Mouse (Mus musculus): Measurements from ENCODE around the gene Mfsd14a.

Mfsd14a gene

DNA sequence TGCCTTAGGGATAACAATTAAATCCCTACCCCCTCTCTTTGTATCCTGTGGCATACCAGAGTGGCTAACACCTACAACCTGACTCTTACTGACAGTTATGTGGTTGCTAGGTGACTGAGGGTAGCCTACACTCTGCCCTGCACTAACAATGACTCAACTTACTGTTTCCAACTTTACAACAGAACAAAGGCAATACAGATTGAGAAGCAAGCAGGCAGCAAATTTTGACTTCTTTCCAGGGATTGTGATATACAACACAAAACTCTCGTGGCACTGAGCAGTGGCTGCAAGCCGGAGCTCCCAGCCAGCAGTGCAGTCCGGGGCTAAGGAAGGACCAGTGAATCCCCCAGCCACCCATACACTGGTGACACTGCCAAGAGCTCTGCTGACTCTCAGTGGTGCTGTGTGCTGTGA is 10.4 kb downstream of the Mfsd14a start:
- in situ Hi-C loops (cut with MboI), result no loop called here

DNA sequence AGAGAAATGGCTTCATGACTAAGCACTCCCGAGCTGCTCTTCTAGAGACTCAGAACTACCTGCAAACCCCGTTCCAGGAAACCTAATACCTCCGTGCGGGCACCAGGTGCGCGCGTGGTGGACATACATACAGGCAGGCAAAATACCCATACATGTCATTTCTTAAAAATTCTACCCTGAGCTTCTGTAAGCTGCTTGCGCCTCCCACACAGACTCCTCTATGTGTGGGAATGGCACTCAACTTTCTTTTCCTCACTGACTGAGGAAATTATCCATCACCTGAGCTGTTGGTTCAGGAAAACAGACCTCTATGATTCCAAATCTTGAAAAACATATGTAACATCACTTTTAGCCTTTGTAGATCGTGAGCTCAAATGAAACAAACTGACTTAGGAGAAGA is 11.8 kb downstream of the Mfsd14a start:
- in situ Hi-C loops (cut with MboI), result no loop called here

DNA sequence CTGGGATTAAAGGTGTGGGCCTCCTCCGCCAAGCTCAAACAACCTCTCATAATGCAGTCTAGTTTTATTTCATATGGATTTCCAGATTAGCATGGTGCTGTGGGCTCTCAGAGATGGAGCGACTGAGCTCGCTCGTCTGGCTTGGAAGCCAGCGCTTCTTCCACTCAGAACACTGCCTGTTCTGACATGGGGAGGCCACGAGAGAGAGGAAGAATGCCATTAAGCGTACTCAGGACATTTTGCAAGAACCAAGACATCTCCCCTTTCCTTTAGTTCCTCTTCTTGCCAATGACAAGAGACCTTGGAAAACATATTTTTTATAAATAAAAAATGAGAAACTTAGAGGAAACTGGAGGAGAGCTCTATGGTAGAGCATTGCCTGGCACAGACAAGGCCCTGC is 13.7 kb downstream of the Mfsd14a start:
- in situ Hi-C loops (cut with MboI), result no loop called here

DNA sequence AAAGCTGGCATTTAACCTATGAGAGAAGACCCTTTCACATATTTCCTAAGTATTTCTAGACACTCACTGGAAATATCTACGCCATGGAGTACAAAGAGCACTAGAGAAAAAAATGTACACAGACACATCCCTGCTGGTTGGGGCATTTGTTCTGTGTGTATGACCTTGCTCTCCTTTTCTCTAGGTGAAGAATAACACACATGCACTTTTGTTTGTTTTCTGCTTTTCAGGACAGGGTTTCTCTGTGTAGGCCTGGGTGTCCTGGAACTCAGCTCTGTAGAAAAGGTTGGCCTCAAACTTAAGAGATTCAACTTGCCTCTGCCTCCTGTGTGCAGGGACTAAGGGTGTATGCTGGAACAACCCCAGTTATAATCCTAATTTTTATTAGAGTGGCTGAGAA is 16.1 kb downstream of the Mfsd14a start:
- in situ Hi-C loops (cut with MboI), result no loop called here

DNA sequence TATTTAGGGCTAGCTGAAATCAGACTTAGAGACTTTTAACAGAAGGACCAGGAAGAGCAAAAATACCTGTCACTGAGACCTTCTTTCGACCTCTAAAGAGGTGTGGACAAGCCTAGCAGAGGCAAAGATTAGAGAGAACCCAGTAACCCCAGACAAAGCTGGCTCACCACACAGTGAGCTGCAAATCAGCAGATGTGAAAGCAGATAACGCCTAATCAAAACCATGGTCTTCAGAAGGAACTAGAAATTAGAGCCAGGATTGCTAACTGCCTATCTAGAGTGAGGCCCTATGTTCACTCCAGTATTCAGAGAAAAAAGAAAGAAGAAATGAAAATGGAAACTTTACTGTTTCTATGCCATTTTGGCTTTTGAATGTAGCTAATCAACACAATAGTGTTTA is 20.1 kb downstream of the Mfsd14a start:
- in situ Hi-C loops (cut with MboI), result no loop called here

DNA sequence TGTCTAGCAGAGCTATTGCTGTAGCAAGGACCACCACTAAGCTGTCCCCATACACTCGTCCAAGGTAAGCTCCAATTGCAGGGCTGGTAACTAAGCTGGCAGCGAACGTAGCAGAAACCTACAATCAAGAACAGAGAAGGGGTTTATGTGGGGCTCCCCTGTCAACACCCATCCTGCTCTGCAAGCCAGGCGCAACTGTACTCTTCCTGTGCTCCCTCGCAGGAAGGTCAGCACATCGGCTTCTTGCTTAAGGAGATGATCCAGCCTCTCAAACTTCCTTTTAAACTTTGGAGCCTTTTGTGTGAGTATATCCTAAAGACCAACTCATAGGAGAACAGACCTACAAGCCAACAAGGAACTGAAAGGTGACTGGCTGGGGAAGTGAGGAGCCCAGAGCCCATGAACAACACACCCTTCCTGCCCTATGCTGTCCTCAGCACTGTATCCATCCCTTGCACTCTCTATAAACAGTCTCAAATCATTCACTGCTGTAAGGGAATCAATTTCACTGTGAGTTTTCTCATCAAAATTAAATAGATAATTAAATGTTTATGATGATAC is 20.6 kb downstream of the Mfsd14a start:
- in situ Hi-C loops (cut with MboI), result no loop called here

DNA sequence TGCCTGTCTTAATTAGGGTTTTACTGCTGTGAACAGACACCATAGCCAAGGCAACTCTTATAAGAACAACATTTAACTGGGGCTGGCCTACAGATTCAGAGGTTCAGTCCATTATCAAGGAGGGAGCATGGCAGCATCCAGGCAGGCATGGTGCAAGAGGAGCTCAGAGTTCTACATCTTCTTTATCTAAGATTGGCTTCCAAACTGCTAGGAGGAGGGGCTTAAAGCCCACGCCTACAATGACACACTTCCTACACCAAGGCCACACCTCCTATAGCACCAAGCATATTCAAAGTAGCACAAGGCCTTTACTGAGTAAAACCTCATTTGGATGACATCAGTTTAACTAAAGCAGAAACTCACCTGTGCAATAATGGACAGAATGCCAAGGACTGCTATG is 22.5 kb downstream of the Mfsd14a start:
- in situ Hi-C loops (cut with MboI), result no loop called here

DNA sequence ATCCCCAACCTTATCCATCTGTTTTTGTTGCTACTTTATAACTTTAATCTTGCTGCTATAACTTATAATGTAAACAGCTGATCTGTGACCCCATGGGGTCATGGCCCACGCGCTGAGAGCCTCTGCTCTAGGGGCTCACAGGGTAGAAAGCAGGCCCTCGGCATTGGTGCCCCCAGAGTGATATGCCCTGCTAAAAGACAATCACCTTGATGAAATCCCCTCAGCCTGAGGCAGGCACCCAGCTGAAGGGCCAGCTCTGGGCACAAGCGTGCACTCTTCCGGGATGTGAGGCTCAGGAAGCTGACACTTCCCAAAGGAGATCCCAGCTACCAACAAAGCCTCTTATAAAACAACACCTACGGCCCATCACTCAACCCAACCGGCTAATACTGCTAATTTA is 23.9 kb downstream of the Mfsd14a start:
- in situ Hi-C loops (cut with MboI), result no loop called here

DNA sequence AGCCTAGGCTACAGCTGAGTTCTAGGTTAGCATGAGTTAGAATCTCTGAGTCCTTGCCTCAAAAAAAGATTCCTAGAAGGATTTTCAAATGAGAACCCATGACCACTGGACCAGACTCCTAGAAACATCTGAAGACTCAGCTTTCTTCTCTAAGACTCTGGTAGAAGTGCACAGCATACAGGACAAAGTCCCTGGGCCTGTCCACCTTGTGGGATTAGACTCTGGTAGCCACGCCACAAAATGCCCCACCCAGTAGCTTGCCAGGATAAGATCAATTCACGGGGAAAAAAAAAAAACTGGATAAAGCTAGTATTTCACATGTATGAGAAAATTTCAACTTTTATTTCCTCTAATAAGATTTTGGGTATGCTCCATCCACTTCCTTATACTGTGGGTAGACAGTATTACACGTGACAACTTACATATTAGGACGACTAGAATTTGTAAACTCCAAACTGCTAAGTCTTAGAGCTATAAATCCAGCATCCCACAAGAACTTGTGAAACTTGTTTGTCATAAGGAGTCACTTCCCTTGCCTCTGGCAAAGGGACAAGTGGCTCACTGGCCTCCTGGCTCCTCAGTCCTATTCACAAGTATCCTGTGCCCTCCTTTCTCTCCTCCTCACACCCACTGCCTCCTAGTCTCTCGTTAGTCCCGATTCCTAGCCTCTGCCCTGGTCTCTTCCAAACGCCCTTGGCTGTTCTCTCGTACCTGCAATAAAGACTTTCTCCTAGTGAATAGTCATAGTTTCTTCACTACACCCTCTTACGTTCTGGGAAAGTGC is 24.6 kb downstream of the Mfsd14a start:
- in situ Hi-C loops (cut with MboI), result no loop called here

DNA sequence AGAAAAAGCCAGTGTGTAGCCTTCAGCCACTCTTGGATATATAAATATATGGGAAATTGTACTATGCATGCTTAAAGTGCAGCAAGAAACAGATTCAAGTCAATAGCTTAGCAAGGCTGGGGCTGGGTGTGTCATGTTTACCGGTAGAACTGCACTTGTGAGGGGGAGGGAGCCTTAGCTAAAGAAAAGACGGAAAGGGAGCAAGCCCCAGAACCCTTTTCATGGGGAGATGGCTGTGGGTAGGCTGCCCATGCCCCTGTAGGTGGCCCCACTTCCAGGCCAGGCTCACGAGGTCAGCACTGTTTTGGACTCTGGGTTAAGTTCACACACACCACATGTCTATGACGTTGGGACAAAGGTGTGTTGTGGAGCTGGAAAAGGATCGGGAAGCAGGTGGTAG is 26.7 kb downstream of the Mfsd14a start:
- in situ Hi-C loops (cut with MboI), result no loop called here

DNA sequence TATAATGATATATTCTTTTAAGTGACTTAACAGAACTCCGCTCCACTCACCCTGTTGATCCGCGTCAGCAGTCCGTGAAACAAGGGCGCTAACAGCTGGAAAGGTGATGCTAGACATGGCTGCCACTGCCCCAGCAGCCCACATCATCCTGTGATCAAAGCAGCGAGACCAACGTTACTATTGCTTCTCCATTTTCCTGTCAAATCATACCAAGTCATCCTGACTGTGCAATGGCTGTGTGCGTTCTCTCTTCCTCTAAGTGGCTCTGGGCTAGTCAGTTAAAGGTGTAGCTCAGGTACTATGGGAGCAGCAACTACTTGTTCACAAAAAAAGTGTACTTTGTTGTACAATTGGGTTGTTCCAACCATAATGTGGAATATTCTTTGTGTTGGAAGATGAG is 27.6 kb downstream of the Mfsd14a start:
- in situ Hi-C loops (cut with MboI), result no loop called here

DNA sequence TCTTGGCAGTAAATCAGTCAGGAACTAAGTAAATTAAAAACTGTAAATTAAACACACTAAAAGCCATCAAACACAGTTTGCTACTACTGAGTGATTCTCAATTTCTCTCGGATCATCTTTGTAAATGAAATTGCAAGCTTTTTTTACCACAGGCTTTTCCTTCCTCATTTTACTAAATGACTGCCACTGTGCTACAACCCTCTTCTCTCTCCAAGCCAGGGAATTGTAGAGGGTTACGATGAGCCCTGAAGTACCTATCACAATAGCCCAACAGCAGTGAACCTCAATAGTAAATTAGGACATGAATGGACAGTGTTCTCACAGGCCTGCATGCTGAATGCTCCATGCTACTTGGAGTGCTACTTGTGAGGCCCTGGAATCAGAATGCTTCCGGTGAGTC is 28.4 kb downstream of the Mfsd14a start:
- in situ Hi-C loops (cut with MboI), result no loop called here

DNA sequence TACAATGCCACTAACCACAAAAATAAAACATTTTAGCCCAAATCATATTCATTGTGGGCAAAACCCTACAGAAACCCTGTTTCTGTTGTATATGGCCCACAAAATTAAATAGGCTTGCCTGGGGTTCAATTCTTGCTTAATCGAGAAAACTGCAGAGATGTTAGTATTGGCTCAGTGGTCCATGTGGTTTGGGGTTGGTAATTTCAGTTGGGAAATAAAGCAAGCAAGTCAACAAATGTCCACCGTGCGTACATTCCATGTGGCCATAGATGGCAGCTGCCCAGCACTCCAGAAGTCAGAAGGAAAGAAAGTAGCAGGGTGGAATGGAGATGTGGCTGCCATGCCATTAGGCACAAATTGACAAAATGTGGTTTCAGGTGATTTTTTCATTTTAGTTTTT is 29.5 kb downstream of the Mfsd14a start:
- in situ Hi-C loops (cut with MboI), result no loop called here

DNA sequence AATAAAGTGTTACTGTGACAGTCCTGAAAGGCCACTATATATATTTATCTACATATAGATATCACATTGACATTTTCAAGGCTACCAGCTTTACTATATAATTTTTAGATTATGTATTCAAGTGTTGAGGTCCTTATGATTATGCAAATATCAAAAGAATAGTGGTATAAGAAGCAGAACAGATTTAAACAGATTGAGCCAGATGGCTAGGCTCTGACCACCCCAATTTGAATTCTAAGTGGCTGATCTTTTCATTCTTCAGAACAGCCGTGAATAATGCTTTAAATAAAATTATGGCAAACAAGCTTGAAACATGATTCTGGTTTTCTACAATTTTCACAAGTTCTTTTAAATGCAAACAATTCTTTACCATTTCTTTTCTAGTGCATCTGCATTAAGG is 31.0 kb downstream of the Mfsd14a start:
- in situ Hi-C loops (cut with MboI), result no loop called here

DNA sequence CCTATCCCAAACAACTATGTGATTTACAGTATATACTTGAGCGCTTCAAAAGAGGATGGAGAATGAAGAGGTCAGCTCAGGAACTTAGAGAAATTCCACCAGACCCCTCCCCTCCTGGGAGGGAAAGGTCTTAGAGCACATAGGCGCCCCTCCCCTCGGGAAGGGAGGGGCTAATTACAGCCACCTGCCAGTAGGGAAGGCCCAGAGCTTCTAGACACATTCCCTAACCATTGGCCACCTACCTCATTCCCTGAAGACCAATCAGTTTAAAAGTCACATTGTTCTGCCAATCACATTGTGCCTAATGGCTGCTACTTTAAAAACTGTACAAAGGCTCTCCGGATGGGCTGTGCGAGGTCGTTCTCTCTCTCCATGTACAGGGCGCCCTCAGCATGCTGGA is 39.8 kb downstream of the Mfsd14a start:
- in situ Hi-C loops (cut with MboI), result no loop called here

DNA sequence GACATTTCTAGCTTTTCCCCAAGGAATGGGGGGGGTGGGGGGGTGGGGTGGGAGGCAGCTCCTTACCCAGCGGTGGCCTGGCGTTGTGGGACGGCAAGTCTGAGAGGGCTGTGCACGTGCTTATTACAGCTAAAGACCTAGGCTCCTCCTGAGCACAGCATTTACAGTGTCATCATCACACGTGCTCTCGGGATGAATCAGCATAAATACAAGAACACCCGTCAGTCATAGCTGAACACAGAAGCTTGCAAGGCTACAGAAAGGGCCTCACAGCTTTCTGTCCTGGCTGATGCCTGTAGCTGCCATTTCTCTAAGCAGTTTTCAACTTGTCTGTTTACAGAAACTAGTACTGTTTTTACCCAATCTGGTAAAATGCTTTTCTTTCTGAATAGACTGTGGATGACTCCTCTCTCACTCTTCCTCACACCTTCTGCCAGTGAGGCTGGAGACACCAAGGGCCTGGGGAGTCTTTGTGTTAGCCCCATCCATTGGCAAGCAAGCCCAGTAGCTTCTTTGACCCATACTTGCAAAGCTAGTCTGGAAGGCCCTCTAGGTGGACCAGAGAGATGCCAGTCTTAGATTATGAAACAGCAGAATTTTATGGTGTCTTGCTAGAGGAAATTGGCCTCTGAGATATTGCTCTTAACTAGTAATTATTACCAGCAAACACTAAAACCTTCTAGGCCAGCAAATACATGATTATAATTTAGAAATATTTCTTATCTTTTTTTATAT is 41.7 kb downstream of the Mfsd14a start:
- in situ Hi-C loops (cut with MboI), result no loop called here

DNA sequence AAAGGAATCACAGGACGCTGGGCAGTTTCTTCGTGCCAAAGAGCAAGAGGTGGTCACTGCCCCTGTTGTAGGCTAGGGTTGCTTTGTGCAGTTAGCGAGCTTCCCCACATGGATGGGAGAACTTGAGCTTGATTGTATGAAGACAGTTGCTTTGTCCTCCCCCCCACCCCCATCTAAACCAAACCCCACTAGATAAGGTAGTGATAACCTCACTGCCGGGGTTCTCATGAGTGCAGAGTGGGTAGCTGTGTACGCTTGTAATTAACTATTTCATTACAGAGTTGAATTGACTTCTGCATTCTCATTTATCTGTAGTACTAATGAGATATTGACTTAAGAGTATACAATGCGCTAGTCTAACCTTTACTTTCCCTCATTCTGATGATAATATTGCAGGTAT is 43.6 kb downstream of the Mfsd14a start:
- in situ Hi-C loops (cut with MboI), result no loop called here

DNA sequence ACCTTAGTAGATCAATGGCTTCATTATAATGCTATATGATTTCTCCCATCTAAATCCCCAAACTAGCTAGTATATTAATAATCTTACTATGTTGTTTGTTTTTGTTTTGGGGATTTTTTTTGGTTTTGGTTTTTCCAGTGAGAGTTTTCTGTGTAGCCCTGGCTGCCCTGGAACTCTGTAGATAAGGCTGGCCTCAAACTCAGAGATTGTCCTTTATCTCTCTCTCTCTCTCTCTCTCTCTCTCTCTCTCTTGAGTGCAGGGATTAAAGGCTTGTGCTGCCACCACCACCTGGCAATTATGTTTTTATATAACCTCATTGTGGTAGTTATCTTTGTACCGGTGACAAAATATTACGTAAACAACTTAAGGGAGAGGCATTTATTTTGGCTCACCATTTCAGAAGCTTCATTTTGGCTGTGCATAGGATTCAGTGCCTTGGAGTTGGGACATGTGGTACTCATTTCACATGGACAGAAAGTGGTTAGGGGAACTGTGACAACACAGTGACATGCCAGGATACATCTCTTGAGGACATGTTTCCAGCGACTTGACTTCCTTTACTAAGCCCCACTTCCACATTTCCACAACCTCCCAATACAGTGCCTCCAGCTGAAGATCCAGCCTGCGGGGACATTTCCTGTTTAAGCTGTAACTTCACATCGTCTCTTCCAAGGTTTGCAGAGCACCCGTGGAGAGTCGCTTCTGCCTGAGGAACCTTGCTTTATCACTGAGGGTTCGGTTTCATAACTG is 47.0 kb downstream of the Mfsd14a start:
- in situ Hi-C loops (cut with MboI), result no loop called here

DNA sequence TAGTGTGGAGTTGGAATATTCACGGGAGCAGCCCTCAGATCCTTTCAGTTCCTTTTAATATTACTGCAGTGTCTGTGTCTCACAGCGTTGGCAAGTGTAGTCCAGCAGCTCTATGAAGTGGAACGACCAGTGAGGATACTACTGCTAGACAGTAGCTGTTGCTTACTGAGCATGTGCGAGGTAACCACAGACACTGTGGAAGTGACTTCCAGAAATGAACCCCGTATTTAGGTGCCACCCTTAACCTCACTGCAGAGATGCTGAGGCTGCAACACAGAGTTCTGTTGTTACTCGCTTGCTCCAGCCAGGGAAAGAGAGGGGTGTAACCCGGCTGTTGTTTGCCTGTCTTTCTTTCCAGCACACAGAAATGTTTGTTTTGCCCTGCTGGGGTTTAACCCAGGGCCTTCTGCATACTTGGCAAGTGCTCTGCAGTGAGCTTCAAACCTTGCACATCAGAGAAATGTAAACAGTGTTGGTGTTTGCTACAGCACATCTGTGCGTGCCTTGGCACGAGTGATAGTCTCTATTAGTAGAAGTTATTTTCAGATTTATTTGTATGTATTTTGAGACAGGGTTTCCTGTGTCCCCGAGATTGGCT is 48.1 kb downstream of the Mfsd14a start, which contains the start of gene Trmt13:
Trmt13 (minus strand) TSS at position 293 of the 598 bp plus-strand sequence.
- in situ Hi-C loops (cut with MboI), result no loop called here

DNA sequence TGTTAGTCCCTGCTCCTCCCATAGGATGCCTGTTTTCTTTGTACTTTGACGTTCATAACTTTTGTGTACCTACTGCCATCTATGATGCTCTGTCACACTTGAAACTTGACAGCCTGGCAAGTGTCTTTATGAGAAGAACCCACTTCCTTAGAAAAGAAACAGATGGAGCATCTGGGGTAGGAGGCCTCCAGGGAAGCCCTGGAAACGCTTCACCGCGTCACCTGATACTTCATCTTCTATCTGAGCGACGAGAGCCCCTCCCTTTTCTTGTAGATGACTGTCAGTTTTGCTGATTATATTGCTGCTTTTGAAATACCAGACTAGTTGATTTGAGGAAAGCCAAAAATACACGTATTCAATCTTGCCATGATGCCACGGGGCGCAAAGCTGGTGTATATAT is 57.9 kb downstream of the Mfsd14a start:
- in situ Hi-C loops (cut with MboI), result no loop called here

DNA sequence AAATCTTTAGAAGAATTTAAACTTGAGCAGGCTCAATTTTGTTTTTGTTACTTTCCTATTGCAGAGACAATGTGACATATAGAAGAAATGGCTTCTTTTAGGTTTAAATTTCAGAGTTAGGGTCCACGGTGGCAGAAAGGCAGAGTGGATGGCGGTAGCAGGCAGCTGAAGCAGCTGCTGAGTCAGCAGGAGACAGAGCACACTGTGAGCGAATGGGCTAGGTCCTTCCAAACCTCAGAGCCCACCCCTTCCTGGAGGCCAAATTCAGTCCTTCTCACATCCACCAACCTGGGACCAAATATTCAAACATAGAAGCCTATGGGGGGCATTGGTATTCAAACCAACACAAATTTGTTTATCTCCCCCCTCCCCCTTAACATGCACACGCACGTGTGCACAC is 60.7 kb downstream of the Mfsd14a start:
- in situ Hi-C loops (cut with MboI), result no loop called here

DNA sequence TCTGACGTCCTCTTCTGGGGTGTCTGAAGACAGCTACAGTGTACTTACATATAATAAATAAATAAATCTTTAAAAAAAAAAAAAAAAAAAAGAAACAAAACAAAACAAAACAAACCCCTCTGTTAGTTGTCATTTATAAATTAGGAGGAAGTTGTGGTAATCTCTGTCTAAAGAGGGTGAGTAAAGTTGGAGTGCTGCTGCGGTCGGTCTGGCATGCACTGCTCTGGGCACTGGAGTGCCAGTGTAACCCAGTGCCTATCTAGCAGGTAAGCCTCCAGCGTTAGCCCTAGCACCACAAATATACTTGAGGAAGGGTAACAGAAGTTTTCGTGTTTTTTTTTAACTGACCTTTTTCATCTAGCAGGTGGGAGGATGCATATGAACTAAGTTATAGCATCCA is 61.5 kb downstream of the Mfsd14a start:
- in situ Hi-C loops (cut with MboI), result no loop called here

Data from mature B cell (primary cell).